Mouse (Mus musculus) liver, embryonic 14.5 days (tissue): ENCODE measurements at regions not wholly inside any gene's neighbourhood (a gene's known extent, or its start where the extent isn't known, plus 50 kb on each side); places are given as distances from the start of the nearest gene placed in this dataset.

Experiments
- ATAC-seq: fragments of 200-750 bp; cut with Nextera tagmentation; 2 replicates; pipeline ENCODE4 v1.8.0; 2017; ENCODE audit warnings: moderate number of reproducible peaks, mild to moderate bottlenecking, moderate library complexity; ENCODE audit not compliant: insufficient read depth
- DNase-seq, 3 experiments: peaks; one replicate each; pipeline ENCODE4 v3.0.0-alpha.2; 2012 to 2013; ENCODE audit warnings: low read depth in 3 of 3, low spot score in 3 of 3
- H3K27ac ChIP-seq: fragments of 300-500 bp; sonication (generic); 2 replicates; pipeline ENCODE4 v1.5.1; 2014; ENCODE audit warnings: moderate library complexity, mild to moderate bottlenecking, control low read depth, inconsistent platforms
- H3K27me3 ChIP-seq: fragments of 300-500 bp; sonication (generic); 2 replicates; pipeline ENCODE4 v1.6.1; 2014; ENCODE audit warnings: mild to moderate bottlenecking, low read length, moderate library complexity; ENCODE audit not compliant: control insufficient read depth, insufficient read depth
- H3K36me3 ChIP-seq: fragments of 300-500 bp; sonication (generic); replicated peaks from 2 replicates; pipeline ENCODE4 v1.6.1; 2014; ENCODE audit warnings: low read depth; ENCODE audit not compliant: control insufficient read depth, insufficient read depth
- H3K4me1 ChIP-seq, 2 experiments: fragments of 200-500 bp in 1 of 2; fragments of 300-500 bp in 1 of 2; sonication (generic) in 1 of 2; replicated peaks; 2 replicates each; pipeline ENCODE4 v1.6.1; 2012 to 2014; ENCODE audit warnings: antibody characterized with exemption in 1 of 2, inconsistent platforms in 1 of 2, low read length in 1 of 2; ENCODE audit not compliant: control insufficient read depth in 2 of 2, insufficient read depth in 2 of 2
- H3K4me2 ChIP-seq: fragments of 300-500 bp; sonication (generic); 2 replicates; pipeline ENCODE4 v1.6.1; 2014; ENCODE audit warnings: low read depth, mild to moderate bottlenecking, control low read depth, moderate library complexity
- H3K4me3 ChIP-seq, 2 experiments: fragments of 200-500 bp in 1 of 2; fragments of 300-500 bp in 1 of 2; sonication (generic) in 1 of 2; 2 replicates each; pipeline ENCODE4 v1.5.1; 2012 to 2014; ENCODE audit warnings: low read depth in 2 of 2, low read length in 2 of 2, mild to moderate bottlenecking in 2 of 2, control low read depth in 1 of 2, inconsistent platforms in 1 of 2, moderate library complexity in 1 of 2; ENCODE audit not compliant: insufficient read depth in 1 of 2
- H3K9ac ChIP-seq: fragments of 300-500 bp; sonication (generic); replicated peaks from 2 replicates; pipeline ENCODE4 v1.6.1; 2014; ENCODE audit warnings: mild to moderate bottlenecking, control low read depth, moderate library complexity
- H3K9me3 ChIP-seq: fragments of 300-500 bp; sonication (generic); 2 replicates; pipeline ENCODE4 v1.6.1; 2016; ENCODE audit warnings: low read length, mixed read lengths; ENCODE audit not compliant: control insufficient read depth
- CTCF ChIP-seq: IDR thresholded peaks from 2 replicates; pipeline ENCODE4 v1.5.1; 2016; ENCODE audit warnings: antibody characterized with exemption, low read depth, control low read depth
- EP300 ChIP-seq: IDR thresholded peaks from 2 replicates; pipeline ENCODE4 v1.6.1; 2016; ENCODE audit warnings: antibody characterized with exemption, low read depth
- WGBS: fragments of 180-500 bp; shearing (Covaris S2); extraction: QIAGEN DNeasy Blood & Tissue Kit; methylation state at CpG from one replicate; pipeline ENCODE4 v1.1.7; 2014; ENCODE audit not compliant: insufficient replicate concordance; 5-methylcytosine and 5-hydroxymethylcytosine counted together

DNA sequence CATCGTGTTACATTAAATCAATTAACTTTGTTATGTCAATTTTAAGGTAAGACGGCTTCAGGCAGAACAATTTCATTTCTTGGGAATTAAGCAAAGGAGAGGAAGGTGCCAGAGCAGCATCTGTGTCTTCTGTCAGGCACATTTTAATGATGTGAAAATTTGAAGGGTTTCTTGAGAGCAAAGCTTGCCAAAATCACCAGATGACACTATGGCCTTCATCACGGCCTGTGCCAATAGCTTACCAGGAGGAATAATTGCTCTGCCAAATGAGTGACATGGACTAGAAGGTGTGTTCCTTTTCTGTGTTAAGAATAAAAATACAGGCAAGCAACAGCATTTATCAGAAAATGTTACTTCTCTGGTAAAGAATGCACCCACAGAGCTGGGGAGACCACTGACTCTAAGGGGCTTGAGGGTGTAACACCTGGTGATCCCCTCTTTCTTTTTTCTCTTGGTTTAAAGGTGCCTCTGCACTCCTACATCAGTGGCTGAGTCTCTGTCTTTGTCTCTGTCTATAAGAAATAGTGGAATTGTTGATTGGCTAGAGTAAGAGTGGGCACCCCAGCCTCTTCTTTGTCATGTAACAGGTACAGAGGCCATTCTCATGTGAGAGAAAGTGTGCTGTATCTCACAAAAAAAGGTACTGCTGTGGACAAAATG, 856.2 kb upstream of the Chrm3 start:
- Histone ChIP-seq H3K4me3 (no peak overlapping the region), H3K36me3 (no peaks in the 10 kb centered on the region), H3K9ac (no peak overlapping the region), H3K27ac (no peak overlapping the region), H3K4me2 (no peak overlapping the region), H3K27me3 (no peaks in the 10 kb centered on the region), H3K9me3 (no peaks in the 10 kb centered on the region), H3K4me1 (no peaks in the 10 kb centered on the region)
- WGBS: 79% methylated on average over 3 of the region's 3 CpGs
- DNase-seq: no peak
- TF ChIP-seq EP300: no peak
- no peak for TF ChIP-seq CTCF
- ATAC-seq: no peak

DNA sequence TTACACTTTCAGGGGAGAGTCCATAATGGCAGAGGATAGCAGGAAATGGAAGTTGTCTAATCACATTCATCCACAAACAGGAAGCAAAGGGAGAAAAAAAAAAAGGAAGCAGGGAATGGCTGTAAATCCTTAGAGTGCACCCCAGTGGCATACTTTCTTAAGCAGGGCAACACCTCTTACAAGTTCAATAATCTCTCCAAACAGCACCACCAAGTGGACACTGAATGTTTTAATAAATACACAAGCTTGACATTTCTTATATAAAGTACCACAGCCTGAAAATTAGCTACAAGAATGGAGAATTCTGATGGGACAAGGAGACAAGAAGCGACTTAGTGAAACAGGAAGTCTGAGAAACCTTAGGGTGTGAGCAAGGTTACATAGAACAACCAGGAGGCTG, 849.5 kb upstream of the Chrm3 start:
- TF ChIP-seq EP300 (no peak), CTCF (no peak)

GRCm38 (mm10) chr13:11205216-11205786, 844.7 kb upstream of the Chrm3 start:
- no peak overlapping the region for H3K4me3 ChIP-seq
- no peaks in the 10 kb centered on the region for H3K36me3 ChIP-seq
- no peak overlapping the region for H3K4me2 ChIP-seq
- 58% methylated on average over 6 of the region's 6 CpGs for WGBS
- no peak overlapping the region for H3K9ac ChIP-seq
- no peaks in the 10 kb centered on the region for H3K27me3 ChIP-seq
- no peak for DNase-seq
- no peaks in the 10 kb centered on the region for H3K4me1 ChIP-seq
- no peak for ATAC-seq
- no peak overlapping the region for H3K27ac ChIP-seq
- TF ChIP-seq EP300: no peak
- no peak for TF ChIP-seq CTCF
- H3K9me3 ChIP-seq: no peaks in the 10 kb centered on the region

More for the DNA sequence above, 849.5 kb upstream of the Chrm3 start:
- Histone ChIP-seq H3K27ac (no peak overlapping the region), H3K9ac (no peak overlapping the region), H3K4me3 (no peak overlapping the region), H3K9me3 (no peaks in the 10 kb centered on the region), H3K4me2 (no peak overlapping the region), H3K4me1 (no peaks in the 10 kb centered on the region), H3K27me3 (no peaks in the 10 kb centered on the region), H3K36me3 (no peaks in the 10 kb centered on the region)
- WGBS: 62% methylated on average over 1 of the region's 1 CpGs
- ATAC-seq: no peak
- DNase-seq: no peak

- TF ChIP-seq EP300 (no peak), CTCF (no peak)
- Histone ChIP-seq H3K27ac (no peak overlapping the region), H3K4me2 (no peak overlapping the region), H3K4me1 (no peaks in the 10 kb centered on the region), H3K27me3 (no peaks in the 10 kb centered on the region), H3K4me3 (no peak overlapping the region), H3K9me3 (no peaks in the 10 kb centered on the region), H3K9ac (no peak overlapping the region), H3K36me3 (no peaks in the 10 kb centered on the region)
- ATAC-seq: no peak
- DNase-seq: no peak
Observed at GRCm38 (mm10) chr13:11201978-11202377, 841.3 kb upstream of the Chrm3 start.

- no peak overlapping the region for H3K4me3 ChIP-seq
- H3K9me3 ChIP-seq: no peaks in the 10 kb centered on the region
- DNase-seq: no peak
- no peaks in the 10 kb centered on the region for H3K27me3 ChIP-seq
- H3K27ac ChIP-seq: no peak overlapping the region
- no peaks in the 10 kb centered on the region for H3K36me3 ChIP-seq
- no peak overlapping the region for H3K4me2 ChIP-seq
- H3K4me1 ChIP-seq: no peaks in the 10 kb centered on the region
- TF ChIP-seq EP300 (no peak), CTCF (no peak)
- ATAC-seq: no peak
- no peak overlapping the region for H3K9ac ChIP-seq
- WGBS: 67% methylated on average over 8 of the region's 8 CpGs
Observed at GRCm38 (mm10) chr13:11192471-11192870, 831.8 kb upstream of the Chrm3 start.
